Mouse (Mus musculus) E14TG2a.4 (cell line): ENCODE measurements around the gene Ntan1.

ENCODE experiments used
- H3K27me3 ChIP-seq: 2 replicates; pipeline ENCODE4 v1.6.1; 2014; ENCODE audit warnings: low read length, control low read depth; ENCODE audit not compliant: insufficient read depth
- H3K36me3 ChIP-seq: 2 replicates; pipeline ENCODE4 v1.6.1; 2014; ENCODE audit warnings: low read length, control low read depth; ENCODE audit not compliant: insufficient read depth
- H3K4me1 ChIP-seq: replicated peaks from 2 replicates; pipeline ENCODE4 v1.6.1; 2014; ENCODE audit warnings: low read depth, low read length, control low read depth
- H3K4me3 ChIP-seq: replicated peaks from 2 replicates; pipeline ENCODE4 v1.5.1; 2014; ENCODE audit warnings: mild to moderate bottlenecking, low read length
- H3K9me3 ChIP-seq: 2 replicates; pipeline ENCODE4 v1.6.1; 2014; ENCODE audit warnings: low read length, control low read depth
- CTCF ChIP-seq: conservative IDR thresholded peaks from 2 replicates; pipeline ENCODE4 v1.5.1; 2014; ENCODE audit warnings: low read length
- NANOG ChIP-seq: IDR thresholded peaks from 2 replicates; pipeline ENCODE4 v1.6.1; 2014; ENCODE audit warnings: borderline replicate concordance, low read length, mixed read lengths
- POU5F1 ChIP-seq: IDR thresholded peaks from 2 replicates; pipeline ENCODE4 v1.6.1; 2014; ENCODE audit warnings: low read length, borderline replicate concordance

Gene Ntan1

DNA sequence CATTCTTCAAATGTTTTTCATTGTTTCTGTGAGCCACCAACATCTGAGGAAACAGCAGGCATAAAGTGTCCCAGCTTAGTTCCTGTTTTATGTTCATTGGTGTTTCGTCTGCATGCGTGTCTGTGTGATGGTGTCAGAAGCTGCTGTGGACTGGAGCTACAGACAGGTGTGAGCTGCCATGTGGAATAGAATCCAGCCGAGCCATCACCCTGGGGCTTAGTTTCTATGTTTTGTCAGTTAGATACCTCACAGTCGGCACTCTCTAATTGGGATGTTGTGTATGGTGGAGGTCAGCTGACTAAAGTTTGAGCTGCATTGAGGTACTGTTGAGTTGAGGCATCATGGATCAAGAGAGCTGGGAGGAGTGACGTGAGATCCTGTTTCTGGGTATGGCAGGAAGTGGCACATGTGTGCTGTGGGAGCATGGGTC is 21.9 kb upstream of the Ntan1 start:
- Histone ChIP-seq H3K4me1 (peaks cover 73% of the 10 kb centered on the region), H3K9me3 (no peaks in the 10 kb centered on the region), H3K36me3 (peaks cover 98% of the 10 kb centered on the region), H3K4me3 (no peak overlapping the region), H3K27me3 (no peaks in the 10 kb centered on the region)
- TF ChIP-seq POU5F1 = no peak
- TF ChIP-seq CTCF = no peak
- no peak for TF ChIP-seq NANOG

DNA sequence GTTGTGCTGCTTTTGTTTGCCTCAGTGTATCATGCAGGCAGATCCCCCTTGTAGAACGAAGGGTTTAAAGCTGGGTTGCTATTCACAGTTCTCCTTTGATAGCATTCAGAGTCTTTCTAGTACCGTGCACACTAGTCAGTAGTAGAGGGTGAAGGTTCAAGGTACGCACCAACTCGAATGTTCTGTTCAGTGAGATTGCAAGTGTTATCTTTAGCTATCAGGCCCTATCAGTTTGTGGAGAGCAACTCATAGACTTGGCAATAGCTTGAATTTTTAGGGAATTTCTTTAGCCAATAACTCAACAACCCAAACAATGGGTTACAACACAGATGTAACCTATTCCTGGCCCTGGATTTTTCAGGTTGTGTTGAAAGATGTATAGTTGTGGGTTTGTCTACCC is 17.4 kb upstream of the Ntan1 start:
- Histone ChIP-seq H3K4me1 (peaks cover 78% of the 10 kb centered on the region), H3K36me3 (peaks cover 95% of the 10 kb centered on the region), H3K9me3 (no peaks in the 10 kb centered on the region), H3K27me3 (no peaks in the 10 kb centered on the region), H3K4me3 (no peak overlapping the region)
- TF ChIP-seq CTCF (no peak), POU5F1 (no peak), NANOG (no peak)

DNA sequence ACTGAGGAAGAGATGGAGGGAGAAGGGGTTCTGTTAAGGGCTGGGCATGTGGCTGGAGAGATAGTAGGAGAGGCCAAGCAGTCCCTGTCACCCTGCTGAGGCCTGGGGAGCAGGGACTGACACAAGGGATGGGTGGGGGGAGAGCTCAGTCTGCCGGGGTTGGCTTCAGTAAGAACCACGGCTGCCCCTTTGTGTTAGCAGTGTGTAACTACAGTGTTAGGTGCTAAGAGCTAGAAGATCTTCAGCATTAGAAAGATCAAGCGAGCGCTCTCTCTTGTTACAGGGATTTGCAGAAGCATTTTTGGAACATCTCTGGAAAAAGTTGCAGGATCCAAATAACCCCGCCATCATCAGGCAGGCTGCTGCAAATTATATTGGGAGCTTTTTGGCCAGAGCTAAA is 14.0 kb upstream of the Ntan1 start:
- peaks cover 62% of the 10 kb centered on the region for H3K4me1 ChIP-seq
- no peaks in the 10 kb centered on the region for H3K9me3 ChIP-seq
- 0 out of 2 replicates have a peak overlapping the region, but pooled peaks have one; percentile 1 for H3K4me3 ChIP-seq
- no peaks in the 10 kb centered on the region for H3K27me3 ChIP-seq
- H3K36me3 ChIP-seq = peaks cover 97% of the 10 kb centered on the region
- no peak for TF ChIP-seq NANOG
- TF ChIP-seq CTCF = peak; percentile 20

DNA sequence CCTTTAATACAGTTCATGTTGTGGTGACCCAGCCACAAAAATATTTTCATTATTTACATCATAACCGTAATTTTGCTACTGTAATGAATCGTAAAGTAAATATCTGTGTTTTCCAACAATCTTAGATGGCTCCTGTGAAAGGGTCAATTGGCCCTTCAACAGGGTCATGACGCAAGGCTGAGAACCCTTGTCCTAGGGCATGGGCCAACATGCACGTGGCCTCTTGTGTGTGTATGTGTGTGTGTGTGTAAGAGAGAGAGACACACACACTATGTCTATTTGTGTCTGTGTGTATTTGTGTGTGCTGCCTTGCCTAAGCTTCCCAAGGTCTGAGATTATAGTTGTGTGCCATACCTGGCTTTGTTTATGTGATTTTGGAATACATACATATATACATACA is 11.0 kb upstream of the Ntan1 start:
- TF ChIP-seq CTCF (no peak), NANOG (no peak), POU5F1 (no peak)
- H3K4me3 ChIP-seq = no peak overlapping the region

DNA sequence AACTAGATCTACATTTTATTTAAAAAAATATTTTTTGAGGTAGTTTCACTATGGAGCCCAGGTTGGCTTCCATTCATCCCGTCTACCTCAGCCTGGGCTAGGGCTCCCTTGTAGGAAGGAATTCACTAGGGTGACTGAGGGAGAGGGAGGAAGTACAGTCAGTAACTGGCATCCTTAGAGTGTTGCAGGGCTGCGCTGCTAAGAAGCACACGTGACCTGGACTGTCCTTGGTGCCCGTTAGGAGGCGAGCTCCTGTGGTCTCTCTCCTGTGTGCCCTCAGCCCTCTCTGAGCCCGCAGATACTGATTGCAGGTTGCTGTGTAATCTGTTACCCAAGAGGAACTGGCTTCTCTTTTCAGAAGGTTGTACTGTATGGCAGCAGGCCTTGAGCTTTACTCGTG is 10.2 kb upstream of the Ntan1 start:
- Histone ChIP-seq H3K4me3 (no peak overlapping the region), H3K27me3 (no peaks in the 10 kb centered on the region), H3K4me1 (peaks cover 65% of the 10 kb centered on the region), H3K36me3 (peaks cover 99% of the 10 kb centered on the region), H3K9me3 (no peaks in the 10 kb centered on the region)
- TF ChIP-seq CTCF (no peak), NANOG (no peak), POU5F1 (no peak)

More for the DNA sequence above, 11.0 kb upstream of the Ntan1 start:
- H3K9me3 ChIP-seq = no peaks in the 10 kb centered on the region
- H3K36me3 ChIP-seq = peaks cover 97% of the 10 kb centered on the region
- peaks cover 62% of the 10 kb centered on the region for H3K4me1 ChIP-seq
- no peaks in the 10 kb centered on the region for H3K27me3 ChIP-seq

DNA sequence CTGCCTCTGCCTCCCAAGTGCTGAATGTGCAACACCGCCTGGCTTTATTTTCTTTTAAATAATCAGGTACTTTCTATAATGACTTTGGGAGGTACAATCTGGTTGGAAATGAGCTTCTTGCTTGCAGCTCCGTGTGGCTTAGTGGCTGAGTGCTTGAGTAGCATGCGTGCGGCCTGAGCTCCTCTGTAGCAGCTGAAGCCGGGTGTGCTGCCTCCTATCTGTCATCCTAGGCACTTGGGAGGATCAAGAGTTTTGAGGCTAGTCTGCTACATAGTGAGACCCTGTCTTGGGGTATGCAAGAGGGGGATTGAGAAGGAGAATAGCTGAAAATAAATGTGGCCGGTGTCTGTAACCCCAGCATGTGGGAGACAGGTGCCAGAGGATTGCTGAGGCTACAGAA is 6.5 kb upstream of the Ntan1 start:
- H3K4me3 ChIP-seq = no peak overlapping the region

DNA sequence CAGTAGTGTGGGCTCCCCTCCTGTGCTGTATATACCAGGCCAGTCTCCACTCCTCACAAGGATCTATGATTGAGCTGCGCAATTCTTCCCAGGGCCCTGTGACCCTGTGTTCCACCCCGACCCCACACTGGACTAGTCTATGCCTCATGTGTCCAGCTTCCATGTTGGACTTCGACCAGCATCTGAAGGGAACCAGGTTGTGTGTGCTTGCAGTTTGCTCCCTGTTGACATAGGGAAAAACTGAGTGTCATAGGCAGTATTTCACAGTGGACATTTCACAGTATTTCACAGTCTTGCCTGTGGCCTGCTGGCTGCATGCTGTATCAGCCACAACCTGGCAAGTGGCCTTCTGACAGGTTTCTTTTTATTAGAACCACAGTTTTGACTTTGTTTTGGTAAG is 5.4 kb upstream of the Ntan1 start:
- Histone ChIP-seq H3K27me3 (no peaks in the 10 kb centered on the region), H3K36me3 (peaks cover 90% of the 10 kb centered on the region), H3K9me3 (no peaks in the 10 kb centered on the region), H3K4me1 (peaks cover 69% of the 10 kb centered on the region), H3K4me3 (no peak overlapping the region)
- no peak for TF ChIP-seq CTCF
- TF ChIP-seq NANOG = no peak
- TF ChIP-seq POU5F1 = no peak

More for the DNA sequence above, 6.5 kb upstream of the Ntan1 start:
- H3K36me3 ChIP-seq = peaks cover 100% of the 10 kb centered on the region
- H3K4me1 ChIP-seq = peaks cover 65% of the 10 kb centered on the region
- H3K27me3 ChIP-seq = no peaks in the 10 kb centered on the region
- TF ChIP-seq NANOG = no peak
- 0 out of 2 replicates have a peak, but pooled peaks have one; percentile 18 for TF ChIP-seq CTCF
- H3K9me3 ChIP-seq = no peaks in the 10 kb centered on the region

DNA sequence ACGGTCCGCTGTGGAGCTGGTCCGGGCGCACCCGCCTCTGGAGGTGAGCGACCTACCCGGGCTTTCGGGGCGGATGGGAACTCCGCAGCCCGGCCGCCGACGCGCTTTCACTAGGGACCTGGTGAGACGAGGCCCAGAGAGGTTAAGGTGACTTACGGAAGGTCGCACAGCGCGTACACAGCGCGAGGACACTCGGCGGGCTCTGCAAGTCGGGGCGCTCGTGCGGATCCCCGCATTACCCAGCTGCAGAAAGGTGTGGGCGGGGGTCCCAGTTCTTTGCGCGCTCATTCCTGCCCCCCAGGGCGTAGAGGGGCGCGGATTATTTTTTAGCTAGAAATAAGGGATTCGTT is 724 bp downstream of the Ntan1 start:
- TF ChIP-seq POU5F1 (no peak), CTCF (no peak)
- Histone ChIP-seq H3K9me3 (no peaks in the 10 kb centered on the region), H3K4me1 (peaks cover 75% of the 10 kb centered on the region), H3K27me3 (no peaks in the 10 kb centered on the region), H3K4me3 (peak overlapping the region; percentile 91), H3K36me3 (peaks cover 35% of the 10 kb centered on the region)

DNA sequence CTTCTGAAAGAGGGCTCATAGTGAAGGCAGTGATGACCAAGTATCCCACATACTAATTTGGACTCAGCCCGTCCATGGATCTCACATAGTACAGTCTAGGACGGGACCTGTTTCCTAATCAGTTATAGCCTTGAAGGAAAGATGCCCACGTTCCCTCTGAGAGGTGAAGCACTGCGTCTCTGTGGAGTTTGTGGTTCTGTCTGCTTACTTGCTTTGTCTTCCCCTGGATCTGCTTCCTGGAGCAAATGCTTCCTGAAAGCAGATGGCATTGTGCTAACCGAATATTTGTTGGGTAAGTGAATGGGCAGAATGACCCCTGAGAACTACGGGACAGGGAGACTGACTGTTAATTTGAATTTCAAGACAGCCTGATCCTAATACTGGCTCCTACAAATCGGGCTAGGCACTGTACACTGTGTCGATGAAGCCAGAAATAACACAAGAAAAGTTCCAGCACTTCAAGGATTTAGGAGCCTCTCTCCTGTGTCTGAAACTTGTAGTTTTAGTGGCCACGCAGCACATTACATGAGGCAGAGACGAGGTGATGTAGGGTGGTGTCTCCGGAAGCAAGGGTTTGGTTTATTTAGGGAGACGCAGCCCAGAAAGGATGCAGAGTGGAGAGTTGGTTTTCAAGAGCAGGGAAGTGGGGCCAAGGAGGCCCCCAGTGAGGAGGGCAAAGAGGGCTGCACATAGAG is 1.3 kb downstream of the Ntan1 start:
- peak overlapping the region; percentile 91 for H3K4me3 ChIP-seq
- H3K4me1 ChIP-seq = peaks cover 73% of the 10 kb centered on the region
- TF ChIP-seq NANOG = no peak
- no peak for TF ChIP-seq POU5F1
- TF ChIP-seq CTCF = no peak
- no peaks in the 10 kb centered on the region for H3K9me3 ChIP-seq
- peaks cover 31% of the 10 kb centered on the region for H3K36me3 ChIP-seq
- no peaks in the 10 kb centered on the region for H3K27me3 ChIP-seq
